Mouse (Mus musculus): ENCODE data around the gene Tas2r110.

Gene Tas2r110

DNA sequence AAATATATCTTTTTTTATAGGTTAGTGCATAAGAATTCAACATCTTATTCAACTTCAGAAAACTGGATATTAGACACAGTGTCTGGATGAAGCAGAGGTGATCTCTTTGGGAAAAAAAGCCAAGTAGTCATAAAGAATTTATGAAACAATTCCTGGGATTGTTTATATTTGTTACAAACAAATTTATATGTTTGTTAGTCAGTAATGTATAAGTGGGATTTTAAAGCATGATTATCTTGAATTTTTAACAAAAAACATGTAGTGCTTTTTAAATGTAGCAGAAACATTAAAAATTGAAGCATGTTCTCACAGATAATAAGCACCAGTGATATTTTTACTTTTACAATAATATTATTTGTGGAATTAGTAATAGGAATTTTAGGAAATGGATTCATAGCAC is at the start of gene Tas2r110:
Gene Tas2r110, plus strand, starts transcription at position 301 of the 400 bp plus-strand sequence.
- no peak for DNase-seq (ENCODE audit: low spot score)

DNA sequence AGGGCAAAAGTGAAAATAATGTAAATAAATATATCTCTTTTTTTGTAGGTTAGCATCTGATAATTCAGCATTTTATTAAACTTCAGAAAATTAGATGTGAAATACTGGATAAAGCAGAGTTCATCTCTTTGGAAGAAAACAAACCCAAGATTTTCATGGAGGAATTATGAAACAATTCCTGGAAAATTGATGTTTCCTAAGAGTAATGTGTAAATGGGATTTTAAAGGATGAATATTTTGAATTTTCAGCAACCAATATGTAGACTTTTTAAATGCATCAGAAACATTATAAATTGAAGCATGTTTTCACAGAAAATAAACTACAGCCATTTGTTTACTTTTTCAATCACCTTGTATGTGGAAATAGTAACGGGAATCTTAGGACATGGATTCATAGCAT is 21.0 kb upstream of the Tas2r110 start, which contains the start of gene Tas2r123:
Gene Tas2r123, plus strand, starts transcription at position 301 of the 400 bp plus-strand sequence.
- DNase-seq (ENCODE audit: low spot score), result no peak

DNA sequence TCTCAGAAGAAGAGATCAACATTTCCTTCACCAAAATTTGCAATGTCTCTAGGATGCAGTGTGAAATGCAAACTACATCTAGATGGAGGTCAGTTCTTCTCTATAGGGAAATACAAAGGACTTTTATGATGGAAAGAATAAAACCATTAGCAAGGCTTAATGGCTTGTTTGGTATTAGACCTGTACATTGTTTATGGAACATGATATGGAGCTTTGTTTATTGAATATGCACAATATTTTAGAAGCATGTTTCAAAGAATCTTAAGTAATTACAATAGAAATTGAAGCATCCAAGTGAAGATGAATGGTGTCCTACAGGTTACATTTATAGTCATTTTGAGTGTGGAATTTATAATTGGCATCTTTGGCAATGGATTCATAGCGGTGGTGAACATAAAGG is 12.7 kb upstream of the Tas2r110 start, which contains the start of gene Tas2r116:
Gene Tas2r116, plus strand, starts transcription at position 301 of the 400 bp plus-strand sequence.
- DNase-seq (ENCODE audit: low spot score), result no peak

DNA sequence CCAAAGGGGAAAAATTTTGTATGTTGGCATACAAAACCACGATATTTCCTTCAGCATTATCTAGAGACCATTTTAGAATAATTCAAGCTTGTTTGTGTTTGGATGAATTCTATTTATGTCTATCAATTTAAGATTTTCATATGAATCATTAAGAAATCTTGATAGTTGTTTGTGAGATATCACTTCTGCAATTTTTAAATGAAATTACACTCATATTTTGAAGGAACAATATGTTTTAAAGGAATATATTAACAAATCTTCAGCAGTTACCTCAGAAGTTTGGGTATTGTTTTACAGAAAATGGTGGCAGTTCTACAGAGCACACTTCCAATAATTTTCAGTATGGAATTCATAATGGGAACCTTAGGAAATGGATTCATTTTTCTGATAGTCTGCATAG is 24.9 kb downstream of the Tas2r110 start, which contains the start of gene Tas2r113:
Gene Tas2r113, plus strand, starts transcription at position 301 of the 400 bp plus-strand sequence.
- no peak for DNase-seq (ENCODE audit: low spot score)

DNA sequence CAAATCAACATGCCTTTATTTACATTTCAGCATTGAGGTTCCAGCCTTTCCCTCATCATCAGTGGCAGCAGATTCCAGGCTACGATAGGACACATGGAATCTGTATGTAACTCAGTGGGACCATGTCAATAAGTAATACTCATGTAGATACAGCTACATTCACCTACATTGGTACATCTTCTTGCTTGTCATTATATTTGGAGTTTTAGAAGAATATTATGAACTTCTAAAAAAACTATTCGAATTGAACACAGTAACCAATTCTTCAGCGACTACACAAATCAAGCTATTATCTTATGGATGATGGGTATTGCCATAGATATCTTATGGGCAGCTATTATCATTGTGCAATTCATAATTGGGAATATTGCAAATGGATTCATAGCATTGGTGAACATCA is 41.5 kb downstream of the Tas2r110 start, which contains the start of gene Tas2r125:
Gene Tas2r125, plus strand, starts transcription at position 301 of the 400 bp plus-strand sequence.
- DNase-seq (ENCODE audit: low spot score), result no peak
